Comparison of ENCODE assay signal across 8 mouse cellular contexts in the genomic region with DNA sequence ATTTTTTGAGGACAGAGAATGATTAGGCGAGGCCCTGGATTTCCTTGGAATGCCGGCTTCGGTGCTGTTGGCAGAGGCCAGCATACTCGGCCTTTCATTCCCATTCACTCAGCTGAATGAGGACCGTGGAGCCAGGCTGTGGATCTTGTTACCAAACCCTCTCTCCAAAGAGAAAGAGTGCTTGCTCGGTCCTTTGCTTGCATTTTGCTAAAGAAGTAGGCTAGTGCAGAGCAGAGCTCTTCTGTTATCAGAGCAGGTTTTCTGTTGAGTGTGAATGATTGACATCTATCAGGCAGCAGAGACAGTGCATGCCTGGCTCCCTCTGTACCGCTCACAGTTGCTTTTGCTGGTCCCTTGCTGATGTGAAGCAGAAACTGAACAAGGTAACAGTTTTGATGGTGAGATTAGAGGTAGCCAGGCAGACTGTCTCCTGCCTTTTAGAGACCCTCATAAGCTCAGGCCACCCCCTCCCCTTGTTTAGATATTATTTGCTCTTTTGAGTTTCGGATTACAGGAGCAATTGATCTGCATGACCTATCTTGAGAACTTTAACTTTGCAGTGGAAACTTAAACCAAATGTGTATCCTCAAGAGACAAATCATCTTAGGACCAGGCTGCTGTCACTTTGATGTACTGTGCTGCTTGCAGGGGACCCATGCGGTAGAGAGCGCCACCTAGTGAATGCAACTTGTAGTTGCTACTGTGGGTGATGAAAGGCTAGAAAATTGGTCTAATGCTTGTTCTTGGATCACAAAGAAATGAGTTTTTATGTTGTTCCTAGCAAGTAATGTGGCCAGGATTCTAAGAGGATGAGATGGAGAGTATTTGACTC. TPM values are rescaled to one million over a fixed set of nuclear protein-coding genes. Genes with fewer than 3 reads are reported as not detected.
DNase-seq lines count a peak whose midpoint lies in the region; ATAC-seq and TF ChIP-seq lines count a peak whose summit lies in the region.

No protein-coding gene starts in this region.

- TF ChIP-seq CTCF in lung, embryonic 14.5 days (IDR thresholded peaks at IDR 0.05; ENCODE audit: low read depth), result peak; percentile 92

- peak; percentile 51 for DNase-seq in gastrocnemius, adult 18-20 months (ENCODE audit: low spot score)
- DNase-seq in gastrocnemius, postnatal 25 days, result no peak
- peak; percentile 64 for DNase-seq in ES-CJ7 (ENCODE audit: low read depth, low spot score)
- DNase-seq in cerebellum, adult 9-10 months, result peak; percentile 51
- peak; percentile 29 for DNase-seq in gastrocnemius, postnatal 10 days
- peak; percentile 84 for DNase-seq in lung, embryonic 14.5 days
- DNase-seq in right cerebral cortex, postnatal 4 days, result peak; percentile 49

- no peaks in the 10 kb centered on the region for H3K36me3 ChIP-seq in kidney, embryonic 14.5 days (ENCODE audit: control insufficient read depth, insufficient read depth, low read length)
- no peaks in the 10 kb centered on the region for H3K36me3 ChIP-seq in lung, embryonic 14.5 days (ENCODE audit: insufficient read depth)

- 27% methylated on average over 10 of the region's 10 CpGs for WGBS in kidney, embryonic 14.5 days
- 15% methylated on average over 10 of the region's 10 CpGs for WGBS in lung, embryonic 14.5 days

- no peak overlapping the region for H3K4me2 ChIP-seq in kidney, embryonic 14.5 days (replicated peaks; ENCODE audit: low read depth, low read length)
- H3K4me2 ChIP-seq in lung, embryonic 14.5 days, result no peak overlapping the region

- peak; percentile 73 for ATAC-seq in kidney, embryonic 14.5 days (ENCODE audit: low FRiP score, low TSS enrichment)
- peak; percentile 53; the same call in 1 of the 2 replicates for ATAC-seq in lung, embryonic 14.5 days (ENCODE audit: insufficient read depth)

- H3K27ac ChIP-seq in kidney, embryonic 14.5 days (ENCODE audit: low read depth, low read length), result no peak overlapping the region
- H3K27ac ChIP-seq in lung, embryonic 14.5 days (ENCODE audit: low read depth), result no peak overlapping the region

- no peaks in the 10 kb centered on the region for H3K9me3 ChIP-seq in kidney, embryonic 14.5 days (ENCODE audit: control insufficient read depth, low read length)
- H3K9me3 ChIP-seq in lung, embryonic 14.5 days (ENCODE audit: low read depth, low read length), result no peaks in the 10 kb centered on the region

- no peak overlapping the region for H3K4me3 ChIP-seq in kidney, embryonic 14.5 days (ENCODE audit: low read length)
- H3K4me3 ChIP-seq in lung, embryonic 14.5 days (ENCODE audit: low read depth, low read length), result no peak overlapping the region

- no peaks in the 10 kb centered on the region for H3K4me1 ChIP-seq in kidney, embryonic 14.5 days (ENCODE audit: control insufficient read depth, insufficient read depth, low read length)
- H3K4me1 ChIP-seq in lung, embryonic 14.5 days (ENCODE audit: insufficient read depth), result 0 out of 2 replicates have a peak, but pooled peaks cover 3% of the 10 kb centered on the region

- no peak overlapping the region for H3K9ac ChIP-seq in kidney, embryonic 14.5 days (ENCODE audit: low read depth, low read length)
- H3K9ac ChIP-seq in lung, embryonic 14.5 days, result no peak overlapping the region

- no peaks in the 10 kb centered on the region for H3K27me3 ChIP-seq in kidney, embryonic 14.5 days (ENCODE audit: control insufficient read depth, insufficient read depth, low read length)
- no peaks in the 10 kb centered on the region for H3K27me3 ChIP-seq in lung, embryonic 14.5 days (ENCODE audit: insufficient read depth, low read length)

RNA-seq across cellular contexts. Expression of gene Stx18, which starts 47.2 kb away (rescaled TPM):
- 10 to 100 TPM; 14.2 to 14.3 TPM for total RNA-seq in gastrocnemius, adult 18-20 months (2021)
- 10 to 100 TPM; 14.5 to 15.8 TPM for total RNA-seq in gastrocnemius, postnatal 25 days (2021)
- total RNA-seq in gastrocnemius, postnatal 10 days (2021), result 10 to 100 TPM; 15.5 to 18.3 TPM
- polyA plus RNA-seq in kidney, embryonic 14.5 days (2014; fragmentation: Nextera tagmentation; extraction: Ambion mirVana), result 38.3 and 46.7 TPM in 2 replicates
- polyA plus RNA-seq in lung, embryonic 14.5 days (2014; fragmentation: Nextera tagmentation; extraction: Ambion mirVana), result 43.2 and 43.6 TPM in 2 replicates
